Mouse (Mus musculus) G1E (cell line): ENCODE measurements at regions not wholly inside any gene's neighbourhood (a gene's known extent, or its start where the extent isn't known, plus 50 kb on each side); places are given as distances from the start of the nearest gene placed in this dataset.

ENCODE experiments used
- CTCF ChIP-seq: IDR thresholded peaks from 2 replicates; pipeline ENCODE4 v1.5.1; 2012; ENCODE audit warnings: low read depth, low read length, inconsistent platforms, mixed read lengths
- GATA1 ChIP-seq: IDR thresholded peaks from 2 replicates; pipeline ENCODE4 v1.6.1; 2012; ENCODE audit warnings: borderline replicate concordance, low read length, inconsistent platforms, mixed read lengths
- GATA2 ChIP-seq: IDR thresholded peaks from 2 replicates; pipeline ENCODE4 v1.6.1; 2012; ENCODE audit warnings: low read depth, low read length, inconsistent platforms, borderline replicate concordance
- TAL1 ChIP-seq: conservative IDR thresholded peaks from 2 replicates; pipeline ENCODE4 v1.6.1; 2012; ENCODE audit warnings: low read depth, low read length, inconsistent platforms, mixed read lengths

GRCm38 (mm10) chr13:60012046-60012813, 164.9 kb downstream of the Gas1 start:
- TF ChIP-seq CTCF (no peak), TAL1 (no peak), GATA2 (no peak), GATA1 (no peak)
